Mouse (Mus musculus) central nervous system, embryonic 14 days (tissue): ENCODE results near the gene Ncoa1. TPM values are rescaled to one million over a fixed set of nuclear protein-coding genes. Genes with fewer than 3 reads are reported as not detected.

Experiments
- polyA plus RNA-seq: library from polyadenylated mRNA; depleted of rRNA; stranded (reverse); fragments of >200 nt; gene quantifications from 2 replicates; pipeline ENCODE4 v1.2.3, GENCODE M21; 2012; rRNA removed

Gene Ncoa1
- 31.8 and 35.1 TPM in 2 replicates for polyA plus RNA-seq

DNA sequence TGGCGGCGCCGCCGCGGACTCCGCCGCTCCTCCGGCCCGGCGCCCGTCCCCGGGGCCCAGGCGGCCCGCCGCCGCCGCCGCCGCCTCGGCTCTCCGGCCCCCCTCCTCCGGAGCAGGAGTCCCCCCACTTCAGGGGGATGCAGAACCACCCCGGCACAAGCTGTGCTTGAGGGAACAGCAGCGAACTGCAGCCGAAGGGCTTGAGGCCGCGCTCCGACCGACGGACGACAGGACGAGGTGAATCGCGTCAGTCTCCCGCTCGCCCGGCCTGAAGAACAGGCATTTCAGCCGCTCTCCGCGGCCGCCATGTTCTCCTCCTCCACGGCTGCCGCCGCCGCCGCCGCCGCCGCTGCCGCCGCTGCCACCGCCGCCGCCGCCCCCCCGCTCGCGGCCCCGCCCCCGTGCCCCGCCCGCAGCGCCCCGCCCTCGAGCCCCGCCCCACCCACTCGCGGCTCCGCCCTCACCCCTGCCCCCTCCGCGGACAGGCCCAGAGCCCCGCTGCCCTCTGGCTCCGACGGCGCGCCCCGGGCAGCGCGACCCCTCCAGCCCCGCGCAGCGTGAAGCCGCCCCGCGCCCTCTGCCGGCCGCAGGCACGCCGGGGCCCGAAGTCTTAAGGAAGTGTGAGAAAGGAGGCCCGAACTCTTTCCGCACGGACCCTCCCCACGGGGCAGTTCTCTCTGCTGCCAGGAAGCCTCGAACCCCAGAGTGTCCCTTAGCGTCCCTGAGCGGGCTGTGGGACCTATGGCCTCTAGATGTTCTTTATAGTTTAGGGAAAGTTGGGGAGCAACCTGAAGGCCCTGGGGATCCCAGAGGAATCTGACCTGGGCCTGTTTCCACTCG lies at the start of gene Ncoa1:
Gene Ncoa1 (minus strand): TSS at position 351 of the 840 bp plus-strand sequence.

DNA sequence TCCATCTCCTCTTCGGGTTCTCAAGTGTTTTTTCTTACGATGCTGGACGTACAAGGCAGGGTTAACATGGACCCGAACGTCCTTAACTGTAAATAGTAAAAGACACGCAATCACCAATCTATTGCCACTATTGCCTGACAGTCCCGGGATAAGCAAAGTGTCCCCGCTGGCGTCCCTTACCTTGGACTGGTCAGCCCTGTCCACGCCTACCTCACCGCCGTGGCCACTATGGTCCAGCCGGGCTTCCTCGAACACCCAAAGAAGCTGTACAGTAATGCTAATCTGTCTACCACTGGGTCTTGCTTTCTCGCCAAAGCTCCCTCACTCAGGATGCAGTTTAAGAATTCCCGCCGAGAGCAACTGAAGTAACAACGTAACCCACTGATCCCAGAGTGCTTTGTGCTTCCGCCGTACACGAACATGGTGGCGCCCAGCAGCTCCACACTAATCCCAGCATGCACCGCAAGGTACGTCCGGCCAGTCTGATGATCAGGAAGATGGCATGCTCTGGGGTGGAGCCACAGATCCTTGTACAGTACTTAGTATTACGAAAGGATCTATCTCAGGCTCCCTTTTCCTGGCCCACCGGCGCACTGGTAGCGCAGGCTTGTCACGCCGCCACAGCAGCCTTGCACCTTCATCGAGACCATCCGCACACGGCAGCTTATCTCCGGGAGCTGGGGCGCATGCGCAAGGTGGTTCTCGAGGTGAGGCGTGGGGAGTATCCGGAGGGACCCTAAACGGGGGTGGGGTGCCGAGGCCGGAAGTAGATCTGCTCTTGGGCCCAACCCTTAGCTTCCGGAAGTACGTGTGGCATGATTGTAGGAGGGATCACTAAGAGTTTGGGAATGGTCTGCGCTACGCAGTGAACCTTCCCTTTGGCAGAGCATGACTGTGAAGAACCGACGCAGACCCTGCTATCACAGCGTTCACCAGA lies 243.1 kb downstream of the Ncoa1 start, which contains the start of the genes Ptrhd1 and Cenpo:
Gene Ptrhd1 (plus strand): TSS at position 456 of the 937 bp plus-strand sequence.
Gene Cenpo (minus strand): TSS at position 723 of the 937 bp plus-strand sequence.

Other genes starting within 250 kb of the Ncoa1 start
- 5.5 and 6.1 TPM in 2 replicates for gene Ptrhd1, start 243.2 kb downstream of the Ncoa1 start, polyA plus RNA-seq
- gene Cenpo, start 242.9 kb downstream of the Ncoa1 start, polyA plus RNA-seq, result 16.8 and 17.5 TPM in 2 replicates
- gene Itsn2, start 115.5 kb upstream of the Ncoa1 start, polyA plus RNA-seq, result 17.8 and 21.7 TPM in 2 replicates
- gene Gm3625, start 115.7 kb upstream of the Ncoa1 start, polyA plus RNA-seq, result not detected in 2 replicates